Mouse (Mus musculus) cerebellum, adult 2 months (tissue): Measurements from ENCODE around the gene Bach1.

Source experiments
- CTCF ChIP-seq: fragments of 200-500 bp; IDR thresholded peaks from 2 replicates; pipeline ENCODE4 v1.5.1; 2011; ENCODE audit warnings: low read depth, mild to moderate bottlenecking, control low read depth, low read length, moderate library complexity, borderline replicate concordance; ENCODE audit not compliant: insufficient read depth
- POLR2A ChIP-seq: fragments of 200-500 bp; IDR thresholded peaks from 2 replicates; pipeline ENCODE4 v1.6.1; 2011; ENCODE audit warnings: low read length, control low read depth, borderline replicate concordance; ENCODE audit not compliant: insufficient read depth

- TF ChIP-seq POLR2A (no peak), CTCF (no peak)
These were observed 44.9 kb downstream of the Bach1 start for GRCm38 (mm10) chr16:87743661-87744060.
